Comparison of ENCODE assay signal across 12 mouse cellular contexts in the genomic region with DNA sequence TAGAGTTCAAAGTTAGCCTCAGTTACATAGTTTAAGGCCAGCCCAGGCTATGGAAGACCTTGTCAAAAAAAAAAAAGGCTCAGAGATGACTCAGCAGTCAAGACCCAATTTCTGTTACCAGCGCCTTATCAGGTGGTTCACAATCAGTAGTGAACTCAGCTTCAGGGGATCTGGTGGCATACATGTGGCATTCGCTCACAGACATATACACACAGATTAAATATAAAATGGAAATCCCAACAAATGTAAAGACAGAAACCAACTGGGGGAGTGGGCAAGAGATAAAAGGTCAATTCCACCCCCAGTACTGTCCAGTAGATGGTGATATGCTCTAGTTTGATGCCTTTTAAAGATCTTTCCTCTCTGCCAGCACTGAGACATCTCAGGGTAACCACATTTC. TPM values are rescaled to one million over a fixed set of nuclear protein-coding genes. Genes with fewer than 3 reads are reported as not detected.
DNase-seq lines count a peak whose midpoint lies in the region; ATAC-seq and TF ChIP-seq lines count a peak whose summit lies in the region.
"Had no signal": no experiment of that assay in that cellular context is flagged by ENCODE, and none has a peak within 500 bp of the region (broad histone marks: within the 10 kb centered on the region; RNA-seq: fewer than 3 reads in every experiment).

No protein-coding gene starts in this region.

- peak overlapping the region; percentile 88 for H3K27ac ChIP-seq in heart, embryonic 10.5 days
- H3K27ac ChIP-seq in heart, adult 2 months: no peak overlapping the region; the same call in 1 of the 2 replicates
- no peak overlapping the region for H3K27ac ChIP-seq in ES-E14 (ENCODE audit: insufficient read depth, low read depth, low read length, poor library complexity, severe bottlenecking)
- no peak overlapping the region for H3K27ac ChIP-seq in kidney, embryonic 15.5 days

- H3K27me3 ChIP-seq in heart, embryonic 10.5 days (ENCODE audit: insufficient read depth, poor library complexity, severe bottlenecking): no peaks in the 10 kb centered on the region
- no peaks in the 10 kb centered on the region for H3K27me3 ChIP-seq in heart, adult 2 months (ENCODE audit: control insufficient read depth, insufficient read depth, low read length)
- H3K27me3 ChIP-seq in kidney, embryonic 15.5 days: no peaks in the 10 kb centered on the region

- no peak overlapping the region for H3K4me2 ChIP-seq in kidney, embryonic 15.5 days

- in situ Hi-C loops in ES-E14 (cut with MboI; ENCODE audit: low sequenced_read_pairs in 2 of 2, unreplicated experiment in 2 of 2): no loop called here

- 80% methylated on average over 2 of the region's 2 CpGs for WGBS in heart, embryonic 10.5 days
- 99% methylated on average over 2 of the region's 2 CpGs for WGBS in heart, adult 2 months
- WGBS in kidney, embryonic 15.5 days: 89% methylated on average over 2 of the region's 2 CpGs

- TF ChIP-seq CTCF in heart, adult 2 months (IDR thresholded peaks at IDR 0.05): no peak

- no peaks in the 10 kb centered on the region for H3K79me2 ChIP-seq in heart, adult 2 months (replicated peaks; ENCODE audit: control insufficient read depth, insufficient read depth, low read length)

- H3K9me3 ChIP-seq in heart, embryonic 10.5 days: no peaks in the 10 kb centered on the region
- H3K9me3 ChIP-seq in ES-E14 (ENCODE audit: control insufficient read depth, insufficient read depth, low read depth, low read length): no peaks in the 10 kb centered on the region
- H3K9me3 ChIP-seq in kidney, embryonic 15.5 days (replicated peaks): no peaks in the 10 kb centered on the region

- no peak for TF ChIP-seq POLR2A in heart, adult 2 months (IDR thresholded peaks at IDR 0.05; ENCODE audit: insufficient read depth, low read depth, low read length)

- no peak for DNase-seq in heart, embryonic 10.5 days (ENCODE audit: low spot score)
- DNase-seq in heart, adult 2 months: no peak
- DNase-seq in ES-E14 (ENCODE audit: low read depth, low spot score): no peak
- DNase-seq in urinary bladder, postnatal 25 days (ENCODE audit: low spot score): no peak
- DNase-seq in cerebellum, postnatal 25 days: no peak
- DNase-seq: embryo, embryonic 11 days; left cerebral cortex, postnatal 4 days; lung, postnatal 36 days had no signal

- no peak overlapping the region for H3K9ac ChIP-seq in heart, adult 2 months (ENCODE audit: low read depth, low read length)
- H3K9ac ChIP-seq in ES-E14 (ENCODE audit: insufficient read depth, low read depth, low read length, poor library complexity, severe bottlenecking): no peak overlapping the region
- no peak overlapping the region for H3K9ac ChIP-seq in kidney, embryonic 15.5 days

- intact Hi-C loops in heart, adult 2 months (cut with DNase I): no loop called here

- H3K4me1 ChIP-seq in heart, embryonic 10.5 days: peaks cover 28% of the 10 kb centered on the region
- H3K4me1 ChIP-seq in heart, adult 2 months (ENCODE audit: control insufficient read depth, insufficient read depth, low read length): peaks cover 3% of the 10 kb centered on the region
- peaks cover 0 to 11% of the 10 kb centered on the region in 2 experiments; a peak in 2 of 4 replicates for H3K4me1 ChIP-seq in ES-E14 (ENCODE audit: control insufficient read depth in 2 of 2, insufficient read depth in 2 of 2, low read length in 2 of 2, poor library complexity in 1 of 2)
- H3K4me1 ChIP-seq in kidney, embryonic 15.5 days: peaks cover 24% of the 10 kb centered on the region

- ATAC-seq in granulocyte monocyte progenitor cell, adult 5-6 weeks (replicated peaks; ENCODE audit: poor library complexity, severe bottlenecking): 0 out of 2 replicates have a peak, but pooled peaks have one; percentile 6
- peak; percentile 36 for ATAC-seq in megakaryocyte progenitor cell, adult 5-6 weeks (replicated peaks; ENCODE audit: poor library complexity)
- ATAC-seq in kidney, embryonic 15.5 days (replicated peaks; ENCODE audit: low FRiP score): no peak

- H3K4me3 ChIP-seq in heart, embryonic 10.5 days: no peak overlapping the region
- H3K4me3 ChIP-seq in heart, adult 2 months: no peak overlapping the region
- no peak overlapping the region for H3K4me3 ChIP-seq in ES-E14 (ENCODE audit: insufficient read depth in 1 of 2, low read depth in 1 of 2, low read length in 2 of 2, poor library complexity in 1 of 2, severe bottlenecking in 1 of 2)
- H3K4me3 ChIP-seq in kidney, embryonic 15.5 days (replicated peaks): no peak overlapping the region

- TF ChIP-seq EP300 in heart, adult 2 months (IDR thresholded peaks at IDR 0.05; ENCODE audit: insufficient read depth, low read depth, low read length): no peak

- peaks cover 25% of the 10 kb centered on the region for H3K36me3 ChIP-seq in heart, embryonic 10.5 days
- peaks cover 4% of the 10 kb centered on the region; the same call in 1 of the 2 replicates for H3K36me3 ChIP-seq in heart, adult 2 months (ENCODE audit: control insufficient read depth, insufficient read depth, low read length)
- H3K36me3 ChIP-seq in ES-E14 (ENCODE audit: control insufficient read depth, insufficient read depth, low read length, poor library complexity, severe bottlenecking): peaks cover 3% of the 10 kb centered on the region; the same call in 1 of the 2 replicates
- peaks cover 32% of the 10 kb centered on the region for H3K36me3 ChIP-seq in kidney, embryonic 15.5 days

TF ChIP-seq in ES-E14, 5 proteins besides CTCF, POLR2A, EP300 and RAD21:
- TF ChIP-seq ZC3H11A (IDR thresholded peaks at IDR 0.05; ENCODE audit: borderline replicate concordance, low read depth, low read length) (no peak), MAFK (IDR thresholded peaks at IDR 0.05; ENCODE audit: insufficient read depth, low read depth, low read length) (peak; percentile 30; the same call in 1 of the 2 replicates)

RNA-seq across cellular contexts. Expression of a gene that starts 1.0 kb away (rescaled TPM):
- 17.1 and 22.1 TPM in 2 replicates for polyA plus RNA-seq in heart, embryonic 10.5 days (2016; fragmentation: Nextera tagmentation; extraction: Ambion mirVana)
- total RNA-seq in heart, adult 2 months (2021): 10 to 100 TPM; 58.4 to 61.1 TPM
- 52.9 and 54.2 TPM in 2 replicates for polyA plus RNA-seq in heart, adult 2 months (2012; rRNA removed)
- 4.9 and 9.2 TPM in 2 replicates for total RNA-seq in ES-E14 (2012; rRNA removed)
- total RNA-seq in granulocyte monocyte progenitor cell, adult 5-6 weeks (2014; fragmentation: Nextera tagmentation): 0.85 TPM in 1 of 2 replicates, not detected in the other
- 2.1 and 5.1 TPM in 2 replicates for total RNA-seq in granulocyte monocyte progenitor cell, adult 5-6 weeks (2017)
- 5.1 and 5.5 TPM in 2 replicates for total RNA-seq in megakaryocyte progenitor cell, adult 5-6 weeks (2015)
- 6.9 and 9.7 TPM in 2 replicates for total RNA-seq in megakaryocyte progenitor cell, adult 5-6 weeks (2017)
- 6.8 and 7.4 TPM in 2 replicates for polyA plus RNA-seq in kidney, embryonic 15.5 days (2015; fragmentation: Nextera tagmentation; extraction: Ambion mirVana)

RNA-seq across cellular contexts. Expression of a gene that starts 4.8 kb away (rescaled TPM):
- 188 and 205 TPM in 2 replicates for polyA plus RNA-seq in heart, embryonic 10.5 days (2016; fragmentation: Nextera tagmentation; extraction: Ambion mirVana)
- total RNA-seq in heart, adult 2 months (2021): 100 to 1,000 TPM; 119 to 120 TPM
- polyA plus RNA-seq in heart, adult 2 months (2012; rRNA removed): 37.3 and 56.7 TPM in 2 replicates
- total RNA-seq in ES-E14 (2012; rRNA removed): 44.0 and 74.3 TPM in 2 replicates
- total RNA-seq in granulocyte monocyte progenitor cell, adult 5-6 weeks (2014; fragmentation: Nextera tagmentation): 330 and 352 TPM in 2 replicates
- total RNA-seq in granulocyte monocyte progenitor cell, adult 5-6 weeks (2017): 225 and 247 TPM in 2 replicates
- 374 and 388 TPM in 2 replicates for total RNA-seq in megakaryocyte progenitor cell, adult 5-6 weeks (2015)
- total RNA-seq in megakaryocyte progenitor cell, adult 5-6 weeks (2017): 269 and 370 TPM in 2 replicates
- 248 and 261 TPM in 2 replicates for polyA plus RNA-seq in kidney, embryonic 15.5 days (2015; fragmentation: Nextera tagmentation; extraction: Ambion mirVana)

RNA-seq across cellular contexts. Expression of a gene that starts 5.4 kb away (rescaled TPM):
- 14.4 and 21.9 TPM in 2 replicates for polyA plus RNA-seq in heart, embryonic 10.5 days (2016; fragmentation: Nextera tagmentation; extraction: Ambion mirVana)
- 10 to 100 TPM; 27.5 to 30.9 TPM for total RNA-seq in heart, adult 2 months (2021)
- polyA plus RNA-seq in heart, adult 2 months (2012; rRNA removed): 19.7 and 24.3 TPM in 2 replicates
- total RNA-seq in ES-E14 (2012; rRNA removed): 13.1 and 33.7 TPM in 2 replicates
- 20.1 and 21.9 TPM in 2 replicates for total RNA-seq in granulocyte monocyte progenitor cell, adult 5-6 weeks (2014; fragmentation: Nextera tagmentation)
- 9.1 and 19.8 TPM in 2 replicates for total RNA-seq in granulocyte monocyte progenitor cell, adult 5-6 weeks (2017)
- total RNA-seq in megakaryocyte progenitor cell, adult 5-6 weeks (2015): 23.5 and 34.4 TPM in 2 replicates
- total RNA-seq in megakaryocyte progenitor cell, adult 5-6 weeks (2017): 10.5 and 11.3 TPM in 2 replicates
- polyA plus RNA-seq in kidney, embryonic 15.5 days (2015; fragmentation: Nextera tagmentation; extraction: Ambion mirVana): 18.6 and 21.7 TPM in 2 replicates

RNA-seq across cellular contexts. Expression of a gene that starts 8.2 kb away (rescaled TPM):
- polyA plus RNA-seq in heart, embryonic 10.5 days (2016; fragmentation: Nextera tagmentation; extraction: Ambion mirVana): 173 and 196 TPM in 2 replicates
- 100 to 1,000 TPM; 231 to 264 TPM for total RNA-seq in heart, adult 2 months (2021)
- polyA plus RNA-seq in heart, adult 2 months (2012; rRNA removed): 101 and 118 TPM in 2 replicates
- 32.8 and 59.5 TPM in 2 replicates for total RNA-seq in ES-E14 (2012; rRNA removed)
- total RNA-seq in granulocyte monocyte progenitor cell, adult 5-6 weeks (2014; fragmentation: Nextera tagmentation): 534 and 592 TPM in 2 replicates
- 280 and 325 TPM in 2 replicates for total RNA-seq in granulocyte monocyte progenitor cell, adult 5-6 weeks (2017)
- 899 and 931 TPM in 2 replicates for total RNA-seq in megakaryocyte progenitor cell, adult 5-6 weeks (2015)
- 334 and 421 TPM in 2 replicates for total RNA-seq in megakaryocyte progenitor cell, adult 5-6 weeks (2017)
- polyA plus RNA-seq in kidney, embryonic 15.5 days (2015; fragmentation: Nextera tagmentation; extraction: Ambion mirVana): 147 and 153 TPM in 2 replicates

RNA-seq across cellular contexts. Expression of a gene that starts 10.7 kb away (rescaled TPM):
- polyA plus RNA-seq in heart, embryonic 10.5 days (2016; fragmentation: Nextera tagmentation; extraction: Ambion mirVana): 74.6 and 136 TPM in 2 replicates
- total RNA-seq in heart, adult 2 months (2021): 100 to 1,000 TPM; 165 to 187 TPM
- 323 and 403 TPM in 2 replicates for polyA plus RNA-seq in heart, adult 2 months (2012; rRNA removed)
- total RNA-seq in ES-E14 (2012; rRNA removed): 0.71 and 1.6 TPM in 2 replicates
- not detected in 2 replicates for total RNA-seq in granulocyte monocyte progenitor cell, adult 5-6 weeks (2014; fragmentation: Nextera tagmentation)
- total RNA-seq in granulocyte monocyte progenitor cell, adult 5-6 weeks (2017): 2.4 TPM in 1 of 2 replicates, not detected in the other
- total RNA-seq in megakaryocyte progenitor cell, adult 5-6 weeks (2015): 0.81 TPM in 1 of 2 replicates, not detected in the other
- 0.20 and 1.00 TPM in 2 replicates for total RNA-seq in megakaryocyte progenitor cell, adult 5-6 weeks (2017)
- polyA plus RNA-seq in kidney, embryonic 15.5 days (2015; fragmentation: Nextera tagmentation; extraction: Ambion mirVana): 4.2 and 6.1 TPM in 2 replicates
- total RNA-seq: left cerebral cortex, postnatal 4 days had no signal
- polyA plus RNA-seq: forebrain, embryonic 11.5 days had no signal
